Mouse (Mus musculus): ENCODE measurements around the gene Tmem176a. TPM values are rescaled to one million over a fixed set of nuclear protein-coding genes. Genes with fewer than 3 reads are reported as not detected.

The Tmem176a gene
- polyA plus RNA-seq, 1 experiment from 2014 or later: 193 TPM

GRCm38 (mm10) chr6:48838321-48839080 lies 2.2 kb upstream of the Tmem176a start:
- Histone ChIP-seq H3K27me3 (replicated peaks; ENCODE audit: control insufficient read depth, insufficient read depth, low read length) (no peaks in the 10 kb centered on the region), H3K9ac (ENCODE audit: low read depth, low read length) (no peak overlapping the region), H3K4me3 (ENCODE audit: low read depth, low read length) (0 out of 2 replicates have a peak overlapping the region, but pooled peaks have one; percentile 46), H3K9me3 (ENCODE audit: control insufficient read depth) (no peaks in the 10 kb centered on the region), H3K36me3 (ENCODE audit: control insufficient read depth, insufficient read depth) (peaks cover 49% of the 10 kb centered on the region), H3K4me2 (replicated peaks; ENCODE audit: low read depth) (peak overlapping the region; percentile 69), H3K4me1 (replicated peaks; ENCODE audit: control insufficient read depth, insufficient read depth, low read length) (0 out of 2 replicates have a peak, but pooled peaks cover 3% of the 10 kb centered on the region), H3K27ac (ENCODE audit: low read depth, low read length) (no peak overlapping the region)
- WGBS: 66% methylated on average over 6 of the region's 6 CpGs
- no peak for ATAC-seq
- TF ChIP-seq CTCF (IDR thresholded peaks at IDR 0.05; ENCODE audit: low read depth): no peak

DNA sequence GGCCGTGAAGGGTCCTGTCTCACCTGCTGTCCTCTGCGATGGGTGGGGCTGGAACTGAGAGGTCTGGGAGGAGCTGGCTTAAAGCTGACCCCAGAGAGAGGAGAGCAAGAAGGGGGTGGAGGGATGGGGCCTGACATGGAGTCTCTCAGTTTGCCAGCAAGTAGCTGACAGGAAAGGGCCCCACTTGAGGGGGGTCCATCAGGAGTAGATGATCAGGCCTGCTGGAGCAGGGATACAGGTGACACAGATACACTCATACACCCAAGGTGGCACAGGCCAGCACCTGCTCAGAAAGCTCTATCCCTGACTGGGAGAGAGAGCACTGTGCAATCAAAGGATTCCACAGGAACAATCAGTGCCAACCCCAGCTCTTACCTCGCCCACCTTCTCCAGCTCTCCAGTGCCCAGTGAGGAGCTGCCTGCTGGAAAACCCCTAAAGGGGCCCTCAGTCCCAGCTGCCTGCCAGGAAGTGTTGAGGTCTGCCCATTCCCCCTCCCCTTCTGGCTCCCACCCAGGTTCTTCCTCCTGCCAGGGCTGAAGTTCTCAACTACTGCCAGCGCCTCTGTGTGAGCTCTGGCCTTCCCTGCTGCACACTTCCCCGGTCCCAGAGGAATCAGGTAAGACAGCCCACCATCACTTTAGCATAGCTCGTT lies 380 bp downstream of the Tmem176a start, which contains the start of gene Tmem176b:
Gene Tmem176b, minus strand, starts transcription at position 524 of the 653 bp plus-strand sequence.
- Histone ChIP-seq H3K4me2 (replicated peaks; ENCODE audit: low read depth) (peak within 1 kb of the TSS; percentile 69), H3K4me3 (ENCODE audit: low read depth, low read length) (peak within 1 kb of the TSS; percentile 46), H3K27ac (ENCODE audit: low read depth, low read length) (peak within 1 kb of the TSS; percentile 81), H3K4me1 (replicated peaks; ENCODE audit: control insufficient read depth, insufficient read depth, low read length) (0 out of 2 replicates have a peak, but pooled peaks cover 3% of the 10 kb centered on the region), H3K27me3 (replicated peaks; ENCODE audit: control insufficient read depth, insufficient read depth, low read length) (no peaks in the 10 kb centered on the region), H3K9ac (ENCODE audit: low read depth, low read length) (peak within 1 kb of the TSS; percentile 52), H3K36me3 (ENCODE audit: control insufficient read depth, insufficient read depth) (peaks cover 40% of the 10 kb centered on the region), H3K9me3 (ENCODE audit: control insufficient read depth) (no peaks in the 10 kb centered on the region)
- peak; percentile 92 for ATAC-seq
- WGBS: under 1% methylated on average over 6 of the region's 6 CpGs
- no peak for TF ChIP-seq CTCF (IDR thresholded peaks at IDR 0.05; ENCODE audit: low read depth)

- peak; percentile 67 for TF ChIP-seq CTCF (IDR thresholded peaks at IDR 0.05; ENCODE audit: low read depth)
- Histone ChIP-seq H3K36me3 (ENCODE audit: control insufficient read depth, insufficient read depth) (peaks cover 28% of the 10 kb centered on the region), H3K27me3 (replicated peaks; ENCODE audit: control insufficient read depth, insufficient read depth, low read length) (no peaks in the 10 kb centered on the region), H3K27ac (ENCODE audit: low read depth, low read length) (peak overlapping the region; percentile 81), H3K4me1 (replicated peaks; ENCODE audit: control insufficient read depth, insufficient read depth, low read length) (0 out of 2 replicates have a peak, but pooled peaks cover 3% of the 10 kb centered on the region), H3K9ac (ENCODE audit: low read depth, low read length) (peak overlapping the region; percentile 52), H3K9me3 (ENCODE audit: control insufficient read depth) (no peaks in the 10 kb centered on the region), H3K4me3 (ENCODE audit: low read depth, low read length) (peak overlapping the region; percentile 46), H3K4me2 (replicated peaks; ENCODE audit: low read depth) (peak overlapping the region; percentile 69)
- no peak for ATAC-seq
- WGBS: 53% methylated on average over 11 of the region's 11 CpGs
Measured at GRCm38 (mm10) chr6:48842111-48842842, 1.6 kb downstream of the Tmem176a start.

DNA sequence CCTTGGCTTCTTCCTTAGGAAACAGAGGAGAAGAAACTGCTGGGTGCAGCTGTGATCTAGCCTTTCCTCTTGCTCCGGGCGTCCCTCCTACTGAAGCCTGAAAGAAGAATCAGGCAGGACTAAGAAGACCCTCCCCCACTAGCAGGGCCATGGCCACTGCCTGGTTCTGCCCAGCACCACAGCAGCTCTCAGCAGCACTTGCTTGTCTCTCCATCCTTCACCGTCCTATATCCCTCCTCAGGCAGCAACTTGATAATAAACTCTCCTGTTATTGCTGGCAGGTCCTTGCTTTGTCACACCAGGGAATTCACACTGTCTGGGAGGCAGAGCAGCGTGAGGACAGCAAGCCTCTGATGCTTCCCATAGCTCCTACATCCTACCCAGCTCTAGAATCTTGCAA lies 4.4 kb downstream of the Tmem176a start:
- no peak overlapping the region for H3K4me2 ChIP-seq (replicated peaks; ENCODE audit: low read depth)
- no peak overlapping the region for H3K4me3 ChIP-seq (ENCODE audit: low read depth, low read length)
- H3K27ac ChIP-seq (ENCODE audit: low read depth, low read length): no peak overlapping the region
- H3K36me3 ChIP-seq (ENCODE audit: control insufficient read depth, insufficient read depth): peaks cover 18% of the 10 kb centered on the region
- no peaks in the 10 kb centered on the region for H3K27me3 ChIP-seq (replicated peaks; ENCODE audit: control insufficient read depth, insufficient read depth, low read length)
- TF ChIP-seq CTCF (IDR thresholded peaks at IDR 0.05; ENCODE audit: low read depth): no peak
- no peaks in the 10 kb centered on the region for H3K4me1 ChIP-seq (replicated peaks; ENCODE audit: control insufficient read depth, insufficient read depth, low read length)
- H3K9me3 ChIP-seq (ENCODE audit: control insufficient read depth): no peaks in the 10 kb centered on the region
- H3K9ac ChIP-seq (ENCODE audit: low read depth, low read length): no peak overlapping the region
- 85% methylated on average over 4 of the region's 4 CpGs for WGBS
- no peak for ATAC-seq

DNA sequence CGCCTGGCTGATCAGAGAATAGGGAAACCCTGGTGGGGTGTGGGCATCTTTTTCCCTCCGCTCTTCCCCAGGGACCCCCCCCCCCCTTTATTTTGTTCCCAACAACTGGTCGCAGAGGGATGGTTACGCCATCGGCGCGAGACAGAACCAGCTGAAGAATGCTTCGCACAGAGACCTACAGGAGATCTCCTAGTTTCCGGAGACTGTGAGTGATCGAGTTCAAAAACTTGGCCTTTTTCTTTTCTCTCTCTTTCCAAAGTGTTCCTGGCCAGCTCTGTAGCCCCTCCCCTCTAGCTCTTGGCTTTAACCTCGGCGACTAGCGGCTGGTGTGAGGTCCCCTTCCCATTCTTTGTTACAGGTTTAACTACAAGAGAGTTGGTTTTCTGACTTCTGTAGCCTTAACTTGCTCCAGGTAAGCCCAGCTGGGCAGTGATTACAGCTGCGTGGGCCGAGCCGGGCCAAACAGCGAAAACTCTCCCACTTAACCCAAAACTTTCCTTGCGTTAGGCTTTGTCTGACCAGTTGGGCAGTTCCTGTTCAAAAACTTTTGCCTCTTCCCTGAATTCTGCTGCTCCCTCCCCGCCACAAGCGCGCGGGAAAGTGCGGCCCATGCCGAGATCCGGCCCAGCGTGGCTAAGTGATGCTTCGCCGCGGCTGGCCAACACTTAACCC lies 11.2 kb downstream of the Tmem176a start:
- no peak for TF ChIP-seq CTCF (IDR thresholded peaks at IDR 0.05; ENCODE audit: low read depth)
- H3K9ac ChIP-seq (ENCODE audit: low read depth, low read length): peak overlapping the region; percentile 34
- no peaks in the 10 kb centered on the region for H3K4me1 ChIP-seq (replicated peaks; ENCODE audit: control insufficient read depth, insufficient read depth, low read length)

More for the DNA sequence above, 11.2 kb downstream of the Tmem176a start:
- WGBS: 2% methylated on average over 29 of the region's 29 CpGs
- Histone ChIP-seq H3K36me3 (ENCODE audit: control insufficient read depth, insufficient read depth) (no peaks in the 10 kb centered on the region), H3K27ac (ENCODE audit: low read depth, low read length) (peak overlapping the region; percentile 62), H3K4me3 (ENCODE audit: low read depth, low read length) (peak overlapping the region; percentile 27), H3K4me2 (replicated peaks; ENCODE audit: low read depth) (peak overlapping the region; percentile 65), H3K27me3 (replicated peaks; ENCODE audit: control insufficient read depth, insufficient read depth, low read length) (no peaks in the 10 kb centered on the region), H3K9me3 (ENCODE audit: control insufficient read depth) (no peaks in the 10 kb centered on the region)
- ATAC-seq: peak; percentile 57
